8 mouse cellular contexts compared by ENCODE assay signal in the genomic region with DNA sequence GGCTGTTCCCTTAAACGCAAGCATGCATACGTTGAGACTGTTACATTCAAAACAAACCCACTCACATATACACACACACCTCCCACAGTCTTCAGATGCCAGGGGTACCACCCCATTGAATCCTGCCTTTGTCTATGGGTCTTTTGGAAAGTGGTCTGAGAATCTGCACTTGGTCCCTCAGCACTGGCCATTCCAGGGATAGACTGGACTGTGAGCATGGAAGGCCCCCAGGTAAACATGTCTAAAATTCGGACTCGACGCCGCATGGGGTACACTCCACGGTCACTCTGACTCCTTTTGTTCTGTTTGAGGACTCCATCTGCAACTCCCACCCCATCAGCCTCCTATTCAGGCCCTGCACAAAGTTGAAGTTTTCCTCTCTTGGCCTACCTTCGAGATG. TPM values are rescaled to one million over a fixed set of nuclear protein-coding genes. Genes with fewer than 3 reads are reported as not detected.
DNase-seq lines count a peak whose midpoint lies in the region; ATAC-seq and TF ChIP-seq lines count a peak whose summit lies in the region.

No protein-coding gene starts in this region.

- peaks cover 3 to 9% of the 10 kb centered on the region in 2 experiments for H3K4me1 ChIP-seq in CH12.LX (ENCODE audit: control insufficient read depth in 1 of 2, insufficient read depth in 2 of 2)
- H3K4me1 ChIP-seq in forebrain, postnatal 0 days (ENCODE audit: insufficient read depth) = peaks cover 16% of the 10 kb centered on the region; the same call in 1 of the 2 replicates
- H3K4me1 ChIP-seq in midbrain, embryonic 10.5 days = peaks cover 19% of the 10 kb centered on the region

- peaks cover 38% of the 10 kb centered on the region for H3K27me3 ChIP-seq in CH12.LX (replicated peaks)
- no peaks in the 10 kb centered on the region for H3K27me3 ChIP-seq in forebrain, postnatal 0 days (ENCODE audit: insufficient read depth, low read length)
- peaks cover 57% of the 10 kb centered on the region for H3K27me3 ChIP-seq in midbrain, embryonic 10.5 days (ENCODE audit: low read depth, poor library complexity, severe bottlenecking)

- DNase-seq in heart, adult 11 months = peak; percentile 62
- DNase-seq in heart, adult 8-10 months (ENCODE audit: low spot score) = no peak
- no peak for DNase-seq in CH12.LX (ENCODE audit: extremely low read depth)
- no peak for DNase-seq in forebrain, postnatal 0 days
- no peak for DNase-seq in midbrain, embryonic 10.5 days (ENCODE audit: low spot score)
- no peak for DNase-seq in c-Kit-positive CD71-positive TER-119-positive erythroid progenitor cells, embryonic 14.5 days (ENCODE audit: low spot score)
- DNase-seq in natural killer cell, adult 2 months (ENCODE audit: low spot score in 2 of 2) = no peak
- no peak for DNase-seq in kidney, postnatal 14 days

- ATAC-seq in forebrain, postnatal 0 days = no peak

- H3K9ac ChIP-seq in CH12.LX (ENCODE audit: insufficient read depth, low read depth) = no peak overlapping the region
- peak overlapping the region; percentile 81; the same call in 1 of the 2 replicates for H3K9ac ChIP-seq in forebrain, postnatal 0 days

- WGBS in forebrain, postnatal 0 days = 77% methylated on average over 8 of the region's 8 CpGs
- WGBS in midbrain, embryonic 10.5 days = 79% methylated on average over 8 of the region's 8 CpGs

- no peaks in the 10 kb centered on the region for H3K79me2 ChIP-seq in CH12.LX (replicated peaks; ENCODE audit: control insufficient read depth, extremely low read depth, insufficient read depth, poor library complexity, severe bottlenecking)

- peaks cover 3% of the 10 kb centered on the region for H3K9me3 ChIP-seq in CH12.LX (replicated peaks; ENCODE audit: low read length)
- H3K9me3 ChIP-seq in forebrain, postnatal 0 days (ENCODE audit: low read length) = no peaks in the 10 kb centered on the region
- H3K9me3 ChIP-seq in midbrain, embryonic 10.5 days (replicated peaks) = no peaks in the 10 kb centered on the region

- no peak for TF ChIP-seq CTCF in CH12.LX (conservative IDR thresholded peaks at IDR 0.05 in 1 of 2, IDR thresholded peaks at IDR 0.05 in 1 of 2; ENCODE audit: low read depth in 2 of 2, low read length in 2 of 2)
- no peak for TF ChIP-seq CTCF in forebrain, postnatal 0 days (IDR thresholded peaks at IDR 0.05; ENCODE audit: low read depth)

- H3K4me3 ChIP-seq in CH12.LX (replicated peaks in 1 of 3; ENCODE audit: low read depth in 2 of 3, low read length in 2 of 3, poor library complexity in 1 of 3) = no peak overlapping the region
- peak overlapping the region; percentile 66 for H3K4me3 ChIP-seq in forebrain, postnatal 0 days (ENCODE audit: low read depth, low read length)
- H3K4me3 ChIP-seq in midbrain, embryonic 10.5 days = peak overlapping the region; percentile 77

- in situ Hi-C loops in CH12.LX (cut with MboI; ENCODE audit: low pct_ligation_motif_present, low pct_unique_long_range_greater_than_20kb, low sequenced_read_pairs) = no loop called here

- no peak overlapping the region for H3K27ac ChIP-seq in CH12.LX (ENCODE audit: insufficient read depth, low read depth)
- H3K27ac ChIP-seq in forebrain, postnatal 0 days (ENCODE audit: low read depth, low read length) = no peak overlapping the region
- no peak overlapping the region for H3K27ac ChIP-seq in midbrain, embryonic 10.5 days (replicated peaks)

- no peak for TF ChIP-seq RAD21 in CH12.LX (IDR thresholded peaks at IDR 0.05; ENCODE audit: low read depth, low read length)

- H3K4me2 ChIP-seq in CH12.LX (ENCODE audit: insufficient read depth, low read depth, poor library complexity, severe bottlenecking) = peak overlapping the region; percentile 46; the same call in 1 of the 2 replicates
- peak overlapping the region; percentile 67 for H3K4me2 ChIP-seq in forebrain, postnatal 0 days (ENCODE audit: low read depth)

- no peak for TF ChIP-seq POLR2A in CH12.LX (IDR thresholded peaks at IDR 0.05; ENCODE audit: low read depth, low read length)

- dilution Hi-C loops in CH12.LX (cut with MboI; ENCODE audit: extremely low pct_ligation_motif_present, extremely low pct_unique_long_range_greater_than_20kb, low sequenced_read_pairs) = no loop called here

- H3K36me3 ChIP-seq in CH12.LX (replicated peaks in 1 of 2; ENCODE audit: control insufficient read depth in 1 of 2, insufficient read depth in 1 of 2, low read length in 1 of 2) = no peaks in the 10 kb centered on the region
- no peaks in the 10 kb centered on the region for H3K36me3 ChIP-seq in forebrain, postnatal 0 days (ENCODE audit: insufficient read depth)
- H3K36me3 ChIP-seq in midbrain, embryonic 10.5 days = no peaks in the 10 kb centered on the region

- TF ChIP-seq EP300 in CH12.LX (IDR thresholded peaks at IDR 0.05; ENCODE audit: low read length) = no peak

TF ChIP-seq in CH12.LX, 34 proteins besides CTCF, POLR2A, EP300 and RAD21:
- no peak for TF ChIP-seq MAZ (IDR thresholded peaks at IDR 0.05; ENCODE audit: low read depth, low read length)
- TF ChIP-seq ZMIZ1 (IDR thresholded peaks at IDR 0.05; ENCODE audit: low read depth, low read length) = no peak
- no peak for TF ChIP-seq ZC3H11A (IDR thresholded peaks at IDR 0.05; ENCODE audit: low read depth, low read length)
- no peak for TF ChIP-seq NELFE (IDR thresholded peaks at IDR 0.05; ENCODE audit: low read depth, low read length)

RNA-seq across cellular contexts. Expression of a gene that starts 0.5 kb away (rescaled TPM):
- under 1 TPM in 3 of 4 experiments, not detected in 1; 0.06 to 0.17 (median 0.14) TPM for total RNA-seq in heart, adult 8-10 months (2022)
- total RNA-seq in CH12.LX (2012; rRNA removed) (not detected in 2 replicates), CH12.LX (2014; rRNA removed) (not detected in 2 replicates)
- 0.10 and 0.17 TPM in 2 replicates for polyA plus RNA-seq in CH12.LX (2012; ENCODE audit: insufficient read length, low read depth)
- total RNA-seq in forebrain, postnatal 0 days (2014; rRNA removed) = 77.4 and 91.1 TPM in 2 replicates
- 14.6 and 15.9 TPM in 2 replicates for polyA plus RNA-seq in forebrain, postnatal 0 days (2015; fragmentation: Nextera tagmentation; extraction: Ambion mirVana)
- 7.9 and 9.2 TPM in 2 replicates for polyA plus RNA-seq in midbrain, embryonic 10.5 days (2016; fragmentation: Nextera tagmentation; extraction: Ambion mirVana)

Comparison
In these comparisons a context has a peak if more than half of its experiments do, and no peak if none do; other contexts are left out.
1. H3K4me3 ChIP-seq: peak in forebrain, postnatal 0 days (single experiment) and midbrain, embryonic 10.5 days (single experiment); none in CH12.LX (0 of 3).
2. RNA of a gene that starts 0.5 kb away (total RNA-seq): 77.4 to 91.1 TPM in forebrain, postnatal 0 days; 0.06 to 0.17 TPM in heart, adult 8-10 months and not detected in CH12.LX; every median in the first group is over 10 times any median in the second.